Mouse (Mus musculus): ENCODE results near the gene Stab2.

The Stab2 gene

DNA sequence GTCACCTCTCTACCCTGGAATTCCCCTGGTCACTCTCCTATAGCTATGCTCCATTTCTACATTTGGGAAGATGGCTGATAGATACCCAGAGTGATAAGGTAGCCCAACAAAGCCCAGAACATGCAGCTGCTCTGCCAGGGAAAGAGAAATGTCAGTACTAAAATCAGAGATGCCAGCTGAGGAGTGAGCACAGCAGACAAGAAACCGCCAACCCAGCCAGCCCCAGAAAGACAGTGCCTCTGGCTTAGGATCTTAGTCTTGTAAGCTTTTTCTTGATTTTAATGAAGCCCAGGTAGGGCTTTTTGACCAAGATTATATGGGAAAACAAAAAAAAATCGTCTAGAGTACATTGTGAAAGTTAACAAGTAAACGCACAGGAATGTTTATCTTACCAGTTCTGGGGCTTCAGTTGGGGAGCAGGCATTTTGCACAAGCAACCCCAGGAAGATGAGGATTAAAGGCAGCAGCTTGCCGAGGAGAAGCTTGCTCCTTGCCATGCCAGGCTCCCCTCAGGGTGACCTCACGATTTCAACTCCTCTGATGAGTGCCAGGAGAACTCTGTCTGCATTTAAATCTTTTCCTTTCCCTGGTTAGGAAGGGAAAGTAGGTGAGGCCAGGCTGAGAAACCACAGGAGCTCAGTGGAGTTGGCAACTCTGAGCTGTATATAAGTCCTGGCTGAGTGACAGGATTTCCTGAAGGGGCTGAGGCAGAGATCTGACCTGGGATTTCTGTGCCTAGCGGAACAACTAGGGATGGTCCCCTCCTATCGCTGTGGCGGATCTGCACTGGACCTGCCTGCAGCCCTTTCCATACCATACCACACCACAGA is at the start of gene Stab2:
Stab2 (minus strand) TSS at position 641 of the 830 bp plus-strand sequence.
- DNase-seq, result no peak

DNA sequence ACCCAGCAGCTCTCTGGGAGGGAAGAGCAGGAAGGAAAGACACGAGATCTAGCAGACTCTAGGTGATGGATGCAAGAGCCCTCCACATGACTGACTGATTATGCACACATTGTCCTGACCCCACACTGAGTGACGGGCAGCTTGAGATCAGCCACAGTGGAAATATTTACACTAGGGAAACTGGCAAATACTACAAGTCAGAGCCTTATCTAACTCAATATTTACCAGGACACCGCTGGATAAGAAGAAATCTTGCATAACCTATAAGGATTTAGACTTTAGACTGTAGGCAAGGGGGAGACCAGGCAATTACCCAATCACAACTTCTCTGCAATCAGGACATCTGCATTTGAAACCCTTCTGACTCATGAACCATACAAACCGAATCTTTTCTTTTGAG is 43.9 kb upstream of the Stab2 start:
- no peak for DNase-seq

GRCm38 (mm10) chr10:87049179-87049578 is 41.4 kb upstream of the Stab2 start:
- no peak for DNase-seq

DNA sequence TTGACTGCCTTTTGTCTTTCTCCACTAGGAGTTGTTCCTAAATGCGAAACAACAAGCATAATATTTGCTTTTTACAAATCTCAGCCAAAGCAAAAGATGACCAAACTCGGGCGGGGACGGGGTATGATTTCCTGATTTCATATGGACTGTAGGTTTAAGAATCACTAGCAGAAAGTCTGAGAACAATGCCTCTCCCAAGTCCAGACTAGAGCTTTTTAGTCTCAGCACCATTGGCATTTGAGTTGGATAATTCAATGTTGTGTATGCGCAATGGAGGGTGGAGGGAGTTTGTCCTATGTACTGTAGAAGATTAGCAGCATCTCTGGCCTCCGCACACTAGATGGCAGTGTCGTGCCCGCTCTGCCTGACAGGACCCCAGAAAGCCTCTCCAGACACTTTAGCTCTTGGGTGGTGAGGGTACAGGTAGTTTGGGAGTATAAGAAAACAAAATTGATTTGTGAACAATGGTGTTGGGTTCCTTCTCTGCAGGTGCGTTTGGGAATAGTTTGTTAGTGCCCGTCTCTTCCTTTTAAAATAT is 39.2 kb upstream of the Stab2 start:
- DNase-seq, result no peak

- no peak for DNase-seq
Observed at GRCm38 (mm10) chr10:87046469-87046868, 38.6 kb upstream of the Stab2 start.

GRCm38 (mm10) chr10:87045273-87045672 is 37.4 kb upstream of the Stab2 start:
- DNase-seq, result no peak

DNA sequence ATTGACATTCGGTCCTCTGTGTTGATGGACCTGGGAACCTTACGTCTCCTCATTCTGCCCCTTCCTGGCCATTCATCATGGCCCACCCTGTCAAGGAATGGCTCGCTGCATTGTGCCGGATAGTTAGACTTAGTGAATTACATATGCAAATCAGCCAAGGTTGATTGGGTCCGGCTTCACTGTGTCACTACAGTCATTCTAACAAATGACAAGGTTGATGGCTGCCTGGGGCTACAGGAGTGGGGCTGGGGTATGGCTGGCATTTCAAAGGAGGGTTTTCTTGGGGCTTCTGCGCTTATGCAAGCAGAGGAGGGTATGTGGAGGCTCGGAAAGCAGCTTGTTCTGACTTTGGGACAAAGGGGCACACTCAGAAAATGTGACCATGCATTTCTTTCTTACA is 33.4 kb upstream of the Stab2 start:
- DNase-seq, result no peak

- no peak for DNase-seq
Observed at GRCm38 (mm10) chr10:87039800-87040199, 32.0 kb upstream of the Stab2 start.

DNA sequence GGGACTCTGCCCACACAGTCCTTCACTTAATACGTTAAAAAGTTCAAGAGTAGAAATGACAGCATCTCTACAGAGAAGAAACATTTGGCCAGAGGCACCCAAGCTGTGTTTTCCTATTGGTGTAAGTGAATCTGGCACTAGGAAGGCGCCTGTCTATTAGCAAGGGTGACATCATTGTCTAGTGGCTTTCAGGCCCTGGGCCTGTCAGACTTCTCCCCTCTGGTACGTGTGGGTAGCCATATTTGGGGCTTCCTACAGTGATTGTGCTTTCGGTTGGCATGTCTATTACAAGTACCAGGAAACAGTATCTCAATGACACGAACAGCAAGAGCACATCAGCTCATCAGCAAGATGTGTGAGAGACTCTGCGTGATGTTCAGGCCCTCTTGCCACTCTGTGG is 31.5 kb upstream of the Stab2 start:
- DNase-seq, result no peak

- no peak for DNase-seq
Observed at GRCm38 (mm10) chr10:87037062-87037461, 29.2 kb upstream of the Stab2 start.

- DNase-seq, result no peak
Observed at GRCm38 (mm10) chr10:87036271-87036703, 28.5 kb upstream of the Stab2 start.

DNA sequence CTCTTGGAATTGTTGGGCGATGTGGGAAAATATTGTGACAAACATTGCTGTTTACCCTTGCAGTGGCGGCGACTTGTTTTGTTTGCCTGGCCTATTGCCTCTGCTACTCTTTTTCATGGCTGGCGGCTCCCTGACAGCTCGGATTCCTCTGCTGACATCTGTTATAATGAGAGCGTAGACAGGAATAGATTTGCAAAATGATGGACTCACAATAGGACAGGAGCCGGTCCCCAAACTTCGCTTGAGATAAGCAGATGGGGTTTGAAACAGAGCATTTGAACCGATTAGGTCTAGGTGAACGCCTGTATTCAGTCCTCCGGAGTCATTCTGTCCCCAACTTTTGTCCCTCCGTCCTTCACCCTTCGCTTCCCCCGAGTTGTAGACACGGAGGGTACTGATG is 28.0 kb upstream of the Stab2 start:
- DNase-seq, result no peak

DNA sequence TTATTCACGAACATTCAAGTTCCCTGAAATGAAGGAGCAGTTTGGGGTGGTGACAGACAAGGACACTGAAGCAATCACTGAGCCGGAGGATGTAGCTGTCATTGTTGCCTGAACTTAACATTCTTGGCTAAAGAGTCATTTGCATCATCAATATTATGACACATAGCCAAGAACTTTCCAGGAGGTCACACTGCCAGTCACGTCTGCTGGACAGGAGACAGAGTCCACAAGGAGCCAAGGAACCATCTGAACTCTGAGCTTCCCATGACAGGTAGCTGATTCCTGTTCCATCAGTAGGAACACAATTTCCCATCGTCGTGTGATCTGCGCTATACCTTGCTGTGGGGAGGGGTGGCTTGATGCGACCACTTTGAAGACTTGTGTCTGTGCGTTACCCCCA is 24.9 kb upstream of the Stab2 start:
- no peak for DNase-seq

DNA sequence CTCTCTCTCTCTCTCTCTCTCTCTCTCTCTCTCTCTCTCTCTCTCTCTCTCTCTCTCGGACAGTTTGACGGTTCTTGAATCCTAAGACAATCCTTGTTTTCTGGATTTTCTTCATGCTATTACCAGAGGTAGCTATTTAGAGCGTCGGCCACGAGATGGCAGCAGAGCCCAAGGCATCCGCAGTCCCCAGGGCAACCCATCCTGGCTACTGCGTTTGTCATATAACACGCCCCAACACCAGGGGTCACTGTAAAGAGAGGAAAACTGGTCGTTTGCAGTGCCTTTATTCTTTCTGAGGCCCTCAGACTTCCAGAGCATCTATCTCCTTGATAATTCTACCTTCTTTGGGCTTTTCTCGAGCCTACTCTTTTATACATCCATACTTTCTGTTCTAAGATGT is 17.1 kb upstream of the Stab2 start:
- DNase-seq, result peak; percentile 84

DNA sequence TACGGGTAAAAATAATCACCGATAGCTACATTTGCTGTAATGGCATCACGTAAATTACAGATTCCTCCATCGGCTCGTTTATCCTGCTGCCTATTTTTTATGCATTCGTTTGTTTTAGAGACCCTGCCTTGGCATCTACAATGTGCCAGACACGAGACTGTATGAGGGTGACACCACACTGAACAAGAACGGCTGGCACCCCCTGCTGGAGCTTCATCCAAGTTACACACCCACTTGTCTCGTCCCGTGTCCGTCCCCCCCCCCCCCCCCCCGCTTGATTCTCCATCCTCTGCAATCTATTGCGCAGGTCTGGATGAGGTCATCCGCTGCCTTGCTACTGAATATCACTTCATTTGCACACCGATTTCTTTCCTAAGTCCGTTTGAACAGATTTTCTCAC is 12.9 kb upstream of the Stab2 start:
- DNase-seq, result peak; percentile 67

GRCm38 (mm10) chr10:87018876-87019275 is 11.1 kb upstream of the Stab2 start:
- peak; percentile 29 for DNase-seq

- peak; percentile 25 for DNase-seq
Observed at GRCm38 (mm10) chr10:87016151-87016692, 8.4 kb upstream of the Stab2 start.

GRCm38 (mm10) chr10:87015403-87015802 is 7.6 kb upstream of the Stab2 start:
- DNase-seq, result no peak

- no peak for DNase-seq
Observed at GRCm38 (mm10) chr10:87014391-87014965, 6.7 kb upstream of the Stab2 start.

- no peak for DNase-seq
Observed at GRCm38 (mm10) chr10:87012087-87012486, 4.3 kb upstream of the Stab2 start.

GRCm38 (mm10) chr10:87008215-87008499 is 332 bp upstream of the Stab2 start:
- no peak for DNase-seq

DNA sequence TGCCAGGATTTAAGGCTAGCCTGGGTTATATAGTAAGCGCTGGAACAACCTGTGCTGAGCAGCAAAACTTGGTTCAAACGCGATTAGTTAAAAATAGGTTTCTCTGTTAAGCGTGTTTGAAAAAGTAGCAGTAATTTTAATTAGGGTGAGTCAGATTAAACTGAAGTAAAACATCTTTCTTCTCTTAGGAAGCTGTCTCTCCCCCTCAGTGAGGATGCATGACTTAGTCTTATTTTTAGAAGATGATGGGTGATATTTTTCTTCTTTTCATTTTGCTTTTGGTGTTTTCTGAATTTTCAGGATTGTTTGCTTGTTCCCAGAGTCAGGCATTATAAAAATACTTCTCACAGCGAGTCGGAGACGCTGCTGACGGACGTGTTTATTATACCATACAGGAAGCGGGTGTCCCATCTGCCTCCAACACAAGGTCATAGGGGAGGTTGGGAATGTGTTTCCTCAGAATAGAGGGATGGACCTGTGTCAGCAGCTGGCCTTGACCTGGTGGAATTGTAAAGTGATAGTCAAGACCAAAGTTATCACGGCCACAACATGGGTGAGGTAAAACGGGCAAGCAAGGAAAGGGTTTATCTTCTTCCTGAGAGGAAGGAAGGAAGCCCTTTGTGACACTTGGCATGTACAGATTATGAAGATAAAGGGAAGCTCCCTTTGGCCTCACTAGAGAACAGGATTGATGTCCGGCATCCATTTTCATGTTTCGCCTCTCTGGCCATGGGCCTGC is 15.4 kb downstream of the Stab2 start:
- peak; percentile 4 for DNase-seq

DNA sequence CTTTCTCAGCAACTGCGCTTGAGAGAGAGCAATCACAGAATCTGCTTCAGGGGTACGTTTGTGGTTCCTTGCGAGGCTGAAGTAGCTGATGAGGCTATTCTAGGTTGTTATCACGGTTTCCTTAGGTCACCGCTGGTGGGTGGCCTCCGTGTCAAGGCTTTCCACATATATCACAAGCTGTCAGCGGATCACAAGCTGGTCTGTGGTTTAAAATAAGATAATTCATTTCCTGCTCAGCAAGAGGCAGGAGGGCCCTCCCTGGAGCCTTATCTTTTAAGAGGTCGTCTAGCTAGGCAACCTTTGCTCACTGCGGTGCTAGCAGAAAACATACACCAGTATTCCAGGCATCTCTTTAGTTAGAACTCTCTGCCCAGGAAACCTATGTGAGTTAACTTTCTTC is 17.2 kb downstream of the Stab2 start:
- no peak for DNase-seq

DNA sequence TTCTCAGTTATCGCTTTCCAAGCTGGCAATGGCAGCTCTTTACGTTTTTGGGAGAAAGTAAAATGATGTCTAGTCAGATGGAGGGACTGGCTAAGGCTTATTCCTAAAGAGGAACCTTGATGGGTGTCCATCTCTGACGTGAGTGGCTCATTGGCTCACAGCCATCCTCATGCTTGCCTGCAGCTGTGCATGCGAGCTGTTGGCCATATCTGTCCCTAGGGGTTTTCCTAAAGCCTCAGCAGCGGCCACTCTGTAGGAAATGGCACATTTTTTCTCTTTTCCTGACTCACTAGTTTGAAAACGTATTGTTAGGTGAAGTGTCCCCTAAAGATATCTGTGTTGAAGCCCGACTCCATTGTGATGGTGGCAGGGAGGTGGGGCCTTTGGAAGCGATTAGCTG is 18.0 kb downstream of the Stab2 start:
- no peak for DNase-seq

Data from lung, postnatal 36 days (tissue).